Mouse (Mus musculus) MEL (cell line): Measurements from ENCODE around the gene 4930544D05Rik. TPM values are rescaled to one million over a fixed set of nuclear protein-coding genes. Genes with fewer than 3 reads are reported as not detected.
A peak's percentile ranks its signal among the peaks of the same experiment; 100 is the strongest.

ENCODE experiments used
- DNase-seq: peaks from one replicate; pipeline ENCODE4 v3.0.0; 2011; ENCODE audit warnings: low read depth, low spot score
- H3K27ac ChIP-seq: 2 replicates; pipeline ENCODE4 v1.5.1; 2012; ENCODE audit warnings: low read depth, mild to moderate bottlenecking, control low read depth, low read length, moderate library complexity; ENCODE audit not compliant: control insufficient read depth
- H3K27me3 ChIP-seq, 2 experiments: fragments of 150-350 bp in 1 of 2; sonication (generic) in 1 of 2; 2 replicates each; pipeline ENCODE4 v1.6.1; 2012; ENCODE audit warnings: low read length in 2 of 2, mild to moderate bottlenecking in 2 of 2, improper control_type of control experiment in 1 of 2, moderate library complexity in 1 of 2; ENCODE audit not compliant: insufficient read depth in 2 of 2, control insufficient read depth in 1 of 2
- H3K36me3 ChIP-seq, 2 experiments: 2 replicates each; pipeline ENCODE4 v1.6.1; 2012 to 2014; ENCODE audit warnings: low read length in 2 of 2, improper control_type of control experiment in 1 of 2, inconsistent platforms in 1 of 2, mild to moderate bottlenecking in 1 of 2; ENCODE audit not compliant: insufficient read depth in 2 of 2, control insufficient read depth in 1 of 2
- H3K4me1 ChIP-seq, 2 experiments: fragments of 150-350 bp in 1 of 2; sonication (generic) in 1 of 2; 2 replicates each; pipeline ENCODE4 v1.6.1; 2012; ENCODE audit warnings: low read length in 2 of 2, improper control_type of control experiment in 1 of 2, mild to moderate bottlenecking in 1 of 2; ENCODE audit not compliant: insufficient read depth in 2 of 2, control insufficient read depth in 1 of 2
- H3K4me3 ChIP-seq, 2 experiments: fragments of 150-350 bp in 1 of 2; sonication (generic) in 1 of 2; 2 replicates each; pipeline ENCODE4 v1.5.1; 2012; ENCODE audit warnings: low read depth in 2 of 2, low read length in 2 of 2, mild to moderate bottlenecking in 2 of 2, moderate library complexity in 2 of 2, control low read depth in 1 of 2, improper control_type of control experiment in 1 of 2; ENCODE audit not compliant: control insufficient read depth in 1 of 2, insufficient read depth in 1 of 2
- H3K79me2 ChIP-seq: 2 replicates; pipeline ENCODE4 v1.6.1; 2012; ENCODE audit warnings: mild to moderate bottlenecking, low read length, moderate library complexity; ENCODE audit not compliant: control insufficient read depth, poor library complexity, insufficient read depth
- H3K9ac ChIP-seq: 2 replicates; pipeline ENCODE4 v1.6.1; 2012; ENCODE audit warnings: low read depth, mild to moderate bottlenecking, control low read depth, low read length, moderate library complexity; ENCODE audit not compliant: control insufficient read depth, poor library complexity, severe bottlenecking
- H3K9me3 ChIP-seq: fragments of 150-350 bp; sonication (generic); replicated peaks from 2 replicates; pipeline ENCODE4 v1.6.1; 2012; ENCODE audit warnings: mild to moderate bottlenecking, low read length, improper control_type of control experiment, moderate library complexity; ENCODE audit not compliant: insufficient read depth
- BHLHE40 ChIP-seq: IDR thresholded peaks from 2 replicates; pipeline ENCODE4 v1.6.1; 2012; ENCODE audit warnings: low read depth, mild to moderate bottlenecking, inconsistent platforms, low read length, improper control_type of control experiment, borderline replicate concordance
- CHD1 ChIP-seq: IDR thresholded peaks from 2 replicates; pipeline ENCODE4 v1.6.1; 2012; ENCODE audit warnings: low read depth, mild to moderate bottlenecking, inconsistent platforms, low read length, improper control_type of control experiment
- CHD2 ChIP-seq: IDR thresholded peaks from 2 replicates; pipeline ENCODE4 v1.6.1; 2011; ENCODE audit warnings: low read length, improper control_type of control experiment
- CTCF ChIP-seq, 3 experiments: IDR thresholded peaks in 2 of 3; conservative IDR thresholded peaks in 1 of 3; 2 replicates each; pipeline ENCODE4 v1.5.1; 2011 to 2012; ENCODE audit warnings: low read length in 3 of 3, low read depth in 2 of 3, mild to moderate bottlenecking in 2 of 3, improper control_type of control experiment in 1 of 3, inconsistent platforms in 1 of 3, mixed read lengths in 1 of 3, moderate library complexity in 1 of 3; ENCODE audit not compliant: control insufficient read depth in 1 of 3, insufficient read depth in 1 of 3, poor library complexity in 1 of 3, severe bottlenecking in 1 of 3
- E2F4 ChIP-seq: IDR thresholded peaks from 2 replicates; pipeline ENCODE4 v1.6.1; 2011; ENCODE audit warnings: low read depth, low read length, improper control_type of control experiment, borderline replicate concordance
- ELF1 ChIP-seq: IDR thresholded peaks from 2 replicates; pipeline ENCODE4 v1.6.1; 2014; ENCODE audit warnings: low read depth, mild to moderate bottlenecking, inconsistent platforms, low read length, improper control_type of control experiment, moderate library complexity
- EP300 ChIP-seq, 2 experiments: IDR thresholded peaks; 2 replicates each; pipeline ENCODE4 v1.6.1; 2011; ENCODE audit warnings: improper control_type of control experiment in 2 of 2, low read length in 2 of 2, low read depth in 1 of 2, mild to moderate bottlenecking in 1 of 2
- ETS1 ChIP-seq: IDR thresholded peaks from 2 replicates; pipeline ENCODE4 v1.6.1; 2012; ENCODE audit warnings: low read depth, mild to moderate bottlenecking, inconsistent platforms, low read length, improper control_type of control experiment, moderate library complexity
- GATA1 ChIP-seq: IDR thresholded peaks from 2 replicates; pipeline ENCODE4 v1.6.1; 2011; ENCODE audit warnings: low read depth, low read length, improper control_type of control experiment
- JUND ChIP-seq: IDR thresholded peaks from 2 replicates; pipeline ENCODE4 v1.6.1; 2011; ENCODE audit warnings: low read depth, mild to moderate bottlenecking, improper control_type of control experiment, low read length
- KAT2A ChIP-seq: conservative IDR thresholded peaks from 2 replicates; pipeline ENCODE4 v1.6.1; 2012; ENCODE audit warnings: low read depth, low read length, improper control_type of control experiment, inconsistent platforms
- MAFK ChIP-seq: IDR thresholded peaks from 2 replicates; pipeline ENCODE4 v1.6.1; 2011; ENCODE audit warnings: low read depth, mild to moderate bottlenecking, low read length, improper control_type of control experiment, borderline replicate concordance
- MAZ ChIP-seq: IDR thresholded peaks from 2 replicates; pipeline ENCODE4 v1.6.1; 2012; ENCODE audit warnings: low read depth, mild to moderate bottlenecking, inconsistent platforms, low read length, improper control_type of control experiment
- MEF2A ChIP-seq: IDR thresholded peaks from 2 replicates; pipeline ENCODE4 v1.6.1; 2014; ENCODE audit warnings: low read depth, mild to moderate bottlenecking, inconsistent platforms, low read length, improper control_type of control experiment; ENCODE audit not compliant: poor library complexity, insufficient replicate concordance, severe bottlenecking; ENCODE audit errors: extremely low read depth
- MYB ChIP-seq: IDR thresholded peaks from 2 replicates; pipeline ENCODE4 v1.6.1; 2011; ENCODE audit warnings: mild to moderate bottlenecking, low read depth, low read length, improper control_type of control experiment
- MYC ChIP-seq: IDR thresholded peaks from 2 replicates; pipeline ENCODE4 v1.6.1; 2011; ENCODE audit warnings: low read depth, mild to moderate bottlenecking, low read length, improper control_type of control experiment, moderate library complexity
- NELFE ChIP-seq: IDR thresholded peaks from 2 replicates; pipeline ENCODE4 v1.6.1; 2011; ENCODE audit warnings: low read depth, low read length, improper control_type of control experiment
- NRF1 ChIP-seq: IDR thresholded peaks from 2 replicates; pipeline ENCODE4 v1.6.1; 2014; ENCODE audit warnings: low read depth, mild to moderate bottlenecking, inconsistent platforms, low read length, improper control_type of control experiment, moderate library complexity; ENCODE audit not compliant: poor library complexity, insufficient read depth, severe bottlenecking
- POLR2A ChIP-seq, 2 experiments: IDR thresholded peaks; 2 replicates each; pipeline ENCODE4 v1.6.1; 2011 to 2012; ENCODE audit warnings: low read length in 2 of 2, mild to moderate bottlenecking in 2 of 2, control low read depth in 1 of 2, improper control_type of control experiment in 1 of 2, low read depth in 1 of 2, moderate library complexity in 1 of 2; ENCODE audit not compliant: control insufficient read depth in 1 of 2, insufficient read depth in 1 of 2, poor library complexity in 1 of 2
- POLR2AphosphoS5 ChIP-seq: IDR thresholded peaks from 2 replicates; pipeline ENCODE4 v1.6.1; 2012; ENCODE audit warnings: low read depth, borderline replicate concordance, mild to moderate bottlenecking, inconsistent platforms, low read length, moderate library complexity, mixed read lengths
- RAD21 ChIP-seq: IDR thresholded peaks from 2 replicates; pipeline ENCODE4 v1.6.1; 2011; ENCODE audit warnings: mild to moderate bottlenecking, low read depth, low read length, improper control_type of control experiment
- RCOR1 ChIP-seq: IDR thresholded peaks from 2 replicates; pipeline ENCODE4 v1.6.1; 2012; ENCODE audit warnings: low read depth, mild to moderate bottlenecking, inconsistent platforms, low read length, improper control_type of control experiment
- SIN3A ChIP-seq: IDR thresholded peaks from 2 replicates; pipeline ENCODE4 v1.6.1; 2012; ENCODE audit warnings: low read length, improper control_type of control experiment, inconsistent platforms
- SMC3 ChIP-seq: IDR thresholded peaks from 2 replicates; pipeline ENCODE4 v1.6.1; 2011; ENCODE audit warnings: low read depth, low read length, improper control_type of control experiment
- TBP ChIP-seq: IDR thresholded peaks from 2 replicates; pipeline ENCODE4 v1.8.0; 2011; ENCODE audit warnings: low read depth, low read length, improper control_type of control experiment
- TCF12 ChIP-seq: IDR thresholded peaks from 2 replicates; pipeline ENCODE4 v1.6.1; 2014; ENCODE audit warnings: low read depth, mild to moderate bottlenecking, inconsistent platforms, low read length, improper control_type of control experiment, moderate library complexity
- UBTF ChIP-seq: IDR thresholded peaks from 2 replicates; pipeline ENCODE4 v1.6.1; 2012; ENCODE audit warnings: low read depth, mild to moderate bottlenecking, inconsistent platforms, low read length, improper control_type of control experiment, moderate library complexity, borderline replicate concordance; ENCODE audit not compliant: insufficient read depth
- USF2 ChIP-seq, 2 experiments: IDR thresholded peaks; 2 replicates each; pipeline ENCODE4 v1.6.1; 2011 to 2012; ENCODE audit warnings: improper control_type of control experiment in 2 of 2, low read length in 2 of 2, borderline replicate concordance in 1 of 2, inconsistent platforms in 1 of 2, low read depth in 1 of 2, mild to moderate bottlenecking in 1 of 2; ENCODE audit not compliant: insufficient read depth in 1 of 2
- ZKSCAN1 ChIP-seq: IDR thresholded peaks from 2 replicates; pipeline ENCODE4 v1.6.1; 2012; ENCODE audit warnings: low read depth, mild to moderate bottlenecking, inconsistent platforms, low read length, improper control_type of control experiment, moderate library complexity
- ZMIZ1 ChIP-seq: IDR thresholded peaks from 2 replicates; pipeline ENCODE4 v1.6.1; 2012; ENCODE audit warnings: low read depth, mild to moderate bottlenecking, inconsistent platforms, low read length, improper control_type of control experiment, moderate library complexity
- ZNF384 ChIP-seq: IDR thresholded peaks from 2 replicates; pipeline ENCODE4 v1.6.1; 2012; ENCODE audit warnings: low read depth, mild to moderate bottlenecking, inconsistent platforms, low read length, improper control_type of control experiment
- polyA plus RNA-seq, 2 experiments: library from polyadenylated mRNA; stranded (reverse) in 1 of 2; unstranded in 1 of 2; fragments of >175 nt in 1 of 2; fragments of >200 nt in 1 of 2; gene quantifications; 2 replicates each; pipeline versions ENCODE4 v1.2.1 to v1.2.4; 2012; ENCODE audit warnings: low replicate concordance in 2 of 2, low read depth in 1 of 2; ENCODE audit not compliant: insufficient read length in 2 of 2, insufficient read depth in 1 of 2, missing spikeins in 1 of 2
- total RNA-seq: library from RNA; depleted of rRNA; stranded (reverse); fragments of 300-350 nt; gene quantifications from 2 replicates; pipeline ENCODE4 v1.2.3, GENCODE M21; 2012

The 4930544D05Rik gene
- total and polyA plus RNA-seq, 3 experiments, result 0.10 TPM; not detected in 2

GRCm38 (mm10) chr11:70647716-70648420 is 32.2 kb downstream of the 4930544D05Rik start (continued):
- TF ChIP-seq UBTF, result no peak; the same call in 1 of the 2 replicates
- 0 out of 2 replicates have a peak, but pooled peaks have one; percentile 20 for TF ChIP-seq ZKSCAN1
- no peak for TF ChIP-seq USF2 (IDR thresholded peaks at IDR 0.05; ENCODE audit: borderline replicate concordance in 1 of 2, insufficient read depth in 1 of 2, low read depth in 1 of 2, low read length in 2 of 2)
- TF ChIP-seq ELF1, result no peak
- no peak for TF ChIP-seq CTCF (IDR thresholded peaks at IDR 0.05 in 2 of 3, conservative IDR thresholded peaks at IDR 0.05 in 1 of 3; ENCODE audit: control insufficient read depth in 1 of 3, insufficient read depth in 1 of 3, low read depth in 2 of 3, low read length in 3 of 3, poor library complexity in 1 of 3, severe bottlenecking in 1 of 3)
- no peak; the same call in 1 of the 2 replicates for TF ChIP-seq ZNF384
- no peak for TF ChIP-seq ETS1
- no peak for TF ChIP-seq GATA1
- no peak for TF ChIP-seq E2F4

GRCm38 (mm10) chr11:70648512-70648911 is 32.9 kb downstream of the 4930544D05Rik start:
- H3K36me3 ChIP-seq, result peaks cover 17 to 54% of the 10 kb centered on the region in 2 experiments
- TF ChIP-seq POLR2AphosphoS5 (no peak), CHD1 (0 out of 2 replicates have a peak, but pooled peaks have one; percentile 13), SIN3A (peak; percentile 59), ZMIZ1 (no peak; the same call in 1 of the 2 replicates), KAT2A (no peak), TBP (peak; percentile 16; the same call in 1 of the 2 replicates), CTCF (IDR thresholded peaks at IDR 0.05 in 2 of 3, conservative IDR thresholded peaks at IDR 0.05 in 1 of 3; ENCODE audit: control insufficient read depth in 1 of 3, insufficient read depth in 1 of 3, low read depth in 2 of 3, low read length in 3 of 3, poor library complexity in 1 of 3, severe bottlenecking in 1 of 3) (no peak), ETS1 (peak; percentile 62), MAZ (no peak), JUND (no peak), CHD2 (no peak; the same call in 1 of the 2 replicates), NRF1 (no peak), POLR2A (IDR thresholded peaks at IDR 0.05; ENCODE audit: control insufficient read depth in 1 of 2, insufficient read depth in 1 of 2, low read depth in 1 of 2, low read length in 2 of 2, poor library complexity in 1 of 2) (no peak), MAFK (0 out of 2 replicates have a peak, but pooled peaks have one; percentile 13), GATA1 (peak; percentile 90), RCOR1 (peak; percentile 75), MYC (no peak), NELFE (no peak), UBTF (no peak), SMC3 (no peak; the same call in 1 of the 2 replicates), BHLHE40 (no peak), EP300 (IDR thresholded peaks at IDR 0.05; ENCODE audit: low read depth in 1 of 2, low read length in 2 of 2) (peak; percentile 71 to 77; a peak in 3 of 4 replicates), ZKSCAN1 (no peak), USF2 (IDR thresholded peaks at IDR 0.05; ENCODE audit: borderline replicate concordance in 1 of 2, insufficient read depth in 1 of 2, low read depth in 1 of 2, low read length in 2 of 2) (no peak), MEF2A (no peak), RAD21 (no peak), MYB (no peak), TCF12 (peak; percentile 83)

More at GRCm38 (mm10) chr11:70648512-70648911, 32.9 kb downstream of the 4930544D05Rik start:
- no peaks in the 10 kb centered on the region for H3K27me3 ChIP-seq
- no peaks in the 10 kb centered on the region for H3K9me3 ChIP-seq
- H3K79me2 ChIP-seq, result peaks cover 72% of the 10 kb centered on the region
- H3K27ac ChIP-seq, result peak overlapping the region; percentile 95
- peaks cover 12 to 52% of the 10 kb centered on the region in 2 experiments for H3K4me1 ChIP-seq
- H3K9ac ChIP-seq, result peak overlapping the region; percentile 92
- peak overlapping the region; percentile 54 to 83 for H3K4me3 ChIP-seq
- peak; percentile 84 for DNase-seq
